20 mouse cellular contexts compared by ENCODE assay signal in genomic region chr9:46075578-46075977, GRCm38 (mm10).
"Had no signal": no experiment of that assay in that cellular context is flagged by ENCODE, and none has a peak within 500 bp of the region (broad histone marks: within the 10 kb centered on the region; RNA-seq: fewer than 3 reads in every experiment).

No protein-coding gene starts in this region.

- H3K4me1 ChIP-seq: lung, embryonic 15.5 days; neural tube, embryonic 12.5 days had no signal

- H3K27ac ChIP-seq: liver, embryonic 15.5 days; lung, embryonic 15.5 days; macrophage; midbrain, embryonic 13.5 days; midbrain, embryonic 15.5 days; neural tube, embryonic 12.5 days; stomach, embryonic 15.5 days; stomach, postnatal 0 days had no signal

- H3K4me2 ChIP-seq: liver, embryonic 15.5 days; lung, embryonic 15.5 days; midbrain, embryonic 11.5 days; midbrain, embryonic 13.5 days; midbrain, embryonic 15.5 days; neural tube, embryonic 12.5 days; stomach, embryonic 15.5 days had no signal

- H3K4me3 ChIP-seq: liver, embryonic 15.5 days; lung, embryonic 15.5 days; megakaryocyte, embryonic 14.5 days; midbrain, embryonic 13.5 days; midbrain, embryonic 15.5 days; neural tube, embryonic 12.5 days; stomach, embryonic 15.5 days had no signal

- H3K9ac ChIP-seq: liver, embryonic 15.5 days; liver, postnatal 0 days; lung, embryonic 15.5 days; midbrain, embryonic 13.5 days; midbrain, embryonic 15.5 days; neural tube, embryonic 12.5 days; stomach, embryonic 15.5 days had no signal

- H3K9me3 ChIP-seq: liver, embryonic 15.5 days; lung, embryonic 15.5 days; megakaryocyte, embryonic 14.5 days; midbrain, embryonic 13.5 days; midbrain, embryonic 15.5 days; neural tube, embryonic 12.5 days; stomach, embryonic 15.5 days had no signal

- H3K36me3 ChIP-seq: liver, embryonic 15.5 days; lung, embryonic 15.5 days; midbrain, embryonic 13.5 days; midbrain, embryonic 15.5 days; neural tube, embryonic 12.5 days; stomach, embryonic 15.5 days had no signal

- H3K27me3 ChIP-seq: liver, embryonic 15.5 days; lung, embryonic 15.5 days; megakaryocyte, embryonic 14.5 days; midbrain, embryonic 13.5 days; midbrain, embryonic 15.5 days; neural tube, embryonic 12.5 days; stomach, embryonic 15.5 days had no signal

- ATAC-seq: liver, postnatal 0 days; lung, postnatal 0 days; midbrain, embryonic 13.5 days; midbrain, embryonic 15.5 days had no signal

- DNase-seq: liver, postnatal 0 days; lung, adult 2 months; lung, postnatal 14 days; lung, postnatal 36 days; right cerebral cortex, adult 18-20 months; right cerebral cortex, postnatal 25 days; thymus, adult 2 months; thymus, postnatal 25 days; thymus, postnatal 4 days had no signal
